Mouse (Mus musculus) forelimb bud, embryonic 11.5 days (tissue): Measurements from ENCODE around the gene Bik.
"Not testable (repeated sequence)": the region's sequence is repeated elsewhere in the genome, so short reads cannot be mapped to it uniquely, and the experiment has no call there.

Source experiments
- DNase-seq: peaks from one replicate; pipeline ENCODE4 v3.0.0-alpha.2; 2012; ENCODE audit warnings: low read depth, low spot score

Bik gene

GRCm38 (mm10) chr15:83526424-83527091 lies at the start of gene Bik:
Gene Bik, plus strand, starts transcription at chr15:83526862.
- peak; percentile 52 for DNase-seq

GRCm38 (mm10) chr15:83478096-83478495 lies 48.6 kb upstream of the Bik start:
- DNase-seq, result no peak

- no peak for DNase-seq
These were observed 46.8 kb upstream of the Bik start for GRCm38 (mm10) chr15:83479818-83480217.

GRCm38 (mm10) chr15:83481236-83481780 lies 45.4 kb upstream of the Bik start:
- DNase-seq, result no peak

GRCm38 (mm10) chr15:83482645-83483224 lies 43.9 kb upstream of the Bik start:
- no peak for DNase-seq

- no peak for DNase-seq
These were observed 43.2 kb upstream of the Bik start for GRCm38 (mm10) chr15:83483482-83483881.

- no peak for DNase-seq
These were observed 42.4 kb upstream of the Bik start for GRCm38 (mm10) chr15:83484311-83484710.

- DNase-seq, result no peak
These were observed 39.1 kb upstream of the Bik start for GRCm38 (mm10) chr15:83487477-83488115.

GRCm38 (mm10) chr15:83489471-83489870 lies 37.2 kb upstream of the Bik start:
- no peak for DNase-seq

- no peak for DNase-seq
These were observed 34.8 kb upstream of the Bik start for GRCm38 (mm10) chr15:83491891-83492290.

GRCm38 (mm10) chr15:83493856-83494571 lies 32.6 kb upstream of the Bik start:
- no peak for DNase-seq

GRCm38 (mm10) chr15:83494572-83494920 lies 32.1 kb upstream of the Bik start:
- DNase-seq, result no peak

GRCm38 (mm10) chr15:83495195-83495594 lies 31.5 kb upstream of the Bik start:
- DNase-seq, result no peak

GRCm38 (mm10) chr15:83495787-83496367 lies 30.8 kb upstream of the Bik start:
- no peak for DNase-seq

GRCm38 (mm10) chr15:83497299-83497698 lies 29.4 kb upstream of the Bik start:
- DNase-seq, result no peak

- DNase-seq, result no peak
These were observed 27.4 kb upstream of the Bik start for GRCm38 (mm10) chr15:83499211-83499755.

GRCm38 (mm10) chr15:83500352-83500751 lies 26.3 kb upstream of the Bik start:
- DNase-seq, result no peak

GRCm38 (mm10) chr15:83501483-83501882 lies 25.2 kb upstream of the Bik start:
- not testable (repeated sequence) for DNase-seq

- no peak for DNase-seq
These were observed 16.5 kb upstream of the Bik start for GRCm38 (mm10) chr15:83509950-83510804.

GRCm38 (mm10) chr15:83510805-83511405 lies 15.8 kb upstream of the Bik start, which contains the start of gene Ttll1:
Gene Ttll1, minus strand, starts transcription at chr15:83510893.
- DNase-seq, result peak; percentile 93
